Mouse (Mus musculus) E14TG2a.4 (cell line): ENCODE data around the gene Xpo6.

Source experiments
- H3K27me3 ChIP-seq: 2 replicates; pipeline ENCODE4 v1.6.1; 2014; ENCODE audit warnings: low read length, control low read depth; ENCODE audit not compliant: insufficient read depth
- H3K36me3 ChIP-seq: 2 replicates; pipeline ENCODE4 v1.6.1; 2014; ENCODE audit warnings: low read length, control low read depth; ENCODE audit not compliant: insufficient read depth
- H3K4me1 ChIP-seq: replicated peaks from 2 replicates; pipeline ENCODE4 v1.6.1; 2014; ENCODE audit warnings: low read depth, low read length, control low read depth
- H3K4me3 ChIP-seq: replicated peaks from 2 replicates; pipeline ENCODE4 v1.5.1; 2014; ENCODE audit warnings: mild to moderate bottlenecking, low read length
- H3K9me3 ChIP-seq: 2 replicates; pipeline ENCODE4 v1.6.1; 2014; ENCODE audit warnings: low read length, control low read depth
- CTCF ChIP-seq: conservative IDR thresholded peaks from 2 replicates; pipeline ENCODE4 v1.5.1; 2014; ENCODE audit warnings: low read length
- NANOG ChIP-seq: IDR thresholded peaks from 2 replicates; pipeline ENCODE4 v1.6.1; 2014; ENCODE audit warnings: borderline replicate concordance, low read length, mixed read lengths
- POU5F1 ChIP-seq: IDR thresholded peaks from 2 replicates; pipeline ENCODE4 v1.6.1; 2014; ENCODE audit warnings: low read length, borderline replicate concordance

The Xpo6 gene

DNA sequence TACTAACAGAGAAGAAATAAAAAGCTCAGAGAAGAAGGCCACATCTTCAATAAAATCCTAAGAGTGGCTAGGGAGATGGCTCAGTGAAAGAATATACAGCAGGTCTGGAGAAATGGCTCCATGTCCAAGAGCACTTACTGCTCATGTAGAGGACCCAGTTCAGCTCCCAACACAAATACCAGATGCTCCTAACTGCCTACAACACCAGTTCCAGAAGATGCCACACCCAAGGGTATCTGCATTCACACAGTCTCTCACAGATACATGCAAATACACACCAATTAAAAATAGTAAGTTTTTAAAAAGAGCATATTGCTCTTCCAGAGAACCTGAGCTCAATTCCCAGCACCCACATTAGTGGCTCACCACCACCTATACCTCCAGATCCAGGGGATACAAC, 33.7 kb downstream of the Xpo6 start:
- no peaks in the 10 kb centered on the region for H3K27me3 ChIP-seq
- H3K4me1 ChIP-seq: peaks cover 22% of the 10 kb centered on the region
- no peak overlapping the region for H3K4me3 ChIP-seq
- TF ChIP-seq POU5F1: no peak
- no peak for TF ChIP-seq CTCF
- no peak for TF ChIP-seq NANOG
- peaks cover 91% of the 10 kb centered on the region for H3K36me3 ChIP-seq
- no peaks in the 10 kb centered on the region for H3K9me3 ChIP-seq

DNA sequence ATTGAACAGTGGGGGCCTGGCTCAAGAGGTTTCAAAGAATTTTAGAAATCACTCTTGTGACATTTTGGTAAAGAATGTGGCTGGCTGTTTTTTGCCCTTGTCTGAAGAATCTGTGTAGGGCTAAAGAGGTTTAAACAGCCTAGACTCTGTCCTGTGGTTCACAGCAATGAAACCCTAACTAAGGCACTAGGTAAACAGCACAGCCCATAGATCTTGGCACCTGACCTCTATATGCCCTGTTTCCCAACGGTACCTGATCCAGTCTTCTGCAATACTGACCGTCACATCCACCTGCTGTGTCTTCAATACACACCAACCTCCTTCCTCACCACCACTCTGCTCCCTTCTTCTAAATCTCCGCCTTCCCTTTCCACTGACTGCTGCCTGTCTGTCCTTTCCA, 42.1 kb downstream of the Xpo6 start:
- Histone ChIP-seq H3K9me3 (no peaks in the 10 kb centered on the region), H3K4me1 (no peaks in the 10 kb centered on the region)
- TF ChIP-seq CTCF: no peak
- TF ChIP-seq NANOG: no peak
- TF ChIP-seq POU5F1: no peak

GRCm38 (mm10) chr7:126155746-126156145, 44.6 kb downstream of the Xpo6 start:
- H3K4me1 ChIP-seq: peaks cover 6% of the 10 kb centered on the region
- H3K4me3 ChIP-seq: no peak overlapping the region
- H3K9me3 ChIP-seq: no peaks in the 10 kb centered on the region
- TF ChIP-seq NANOG (no peak), POU5F1 (no peak), CTCF (no peak)
- peaks cover 94% of the 10 kb centered on the region for H3K36me3 ChIP-seq
- H3K27me3 ChIP-seq: no peaks in the 10 kb centered on the region

More for the DNA sequence above, 42.1 kb downstream of the Xpo6 start:
- no peak overlapping the region for H3K4me3 ChIP-seq
- no peaks in the 10 kb centered on the region for H3K27me3 ChIP-seq
- peaks cover 92% of the 10 kb centered on the region for H3K36me3 ChIP-seq

DNA sequence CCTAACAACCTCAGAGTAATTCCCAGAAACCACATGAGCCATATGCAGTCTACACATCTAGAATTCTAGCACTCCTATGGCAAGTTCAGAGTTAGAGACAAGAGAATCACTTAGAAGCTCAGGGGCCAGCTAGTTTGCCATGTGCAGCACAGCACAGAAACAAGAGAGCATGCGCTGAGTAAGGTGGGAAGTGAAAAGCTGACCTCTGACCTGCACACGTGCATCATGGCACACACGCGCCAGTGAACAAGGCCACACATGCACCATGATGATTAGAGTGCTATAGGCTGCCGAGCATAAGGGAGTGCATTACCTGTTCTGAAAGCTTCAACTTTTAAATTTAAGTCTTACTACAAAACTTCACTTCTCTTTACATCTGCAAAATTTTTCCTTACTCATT, 45.6 kb downstream of the Xpo6 start:
- Histone ChIP-seq H3K36me3 (peaks cover 94% of the 10 kb centered on the region), H3K9me3 (no peaks in the 10 kb centered on the region), H3K4me3 (no peak overlapping the region), H3K4me1 (peaks cover 12% of the 10 kb centered on the region), H3K27me3 (no peaks in the 10 kb centered on the region)
- TF ChIP-seq POU5F1: no peak

GRCm38 (mm10) chr7:126152324-126152723, 48.0 kb downstream of the Xpo6 start:
- peaks cover 24% of the 10 kb centered on the region for H3K4me1 ChIP-seq
- peaks cover 94% of the 10 kb centered on the region for H3K36me3 ChIP-seq
- no peaks in the 10 kb centered on the region for H3K9me3 ChIP-seq
- no peak for TF ChIP-seq CTCF
- TF ChIP-seq POU5F1: no peak
- TF ChIP-seq NANOG: no peak
- no peak overlapping the region for H3K4me3 ChIP-seq
- no peaks in the 10 kb centered on the region for H3K27me3 ChIP-seq

GRCm38 (mm10) chr7:126146156-126146555, 54.1 kb downstream of the Xpo6 start:
- TF ChIP-seq NANOG: no peak
- peaks cover 96% of the 10 kb centered on the region for H3K36me3 ChIP-seq
- no peaks in the 10 kb centered on the region for H3K27me3 ChIP-seq
- no peak overlapping the region for H3K4me3 ChIP-seq
- peaks cover 38% of the 10 kb centered on the region for H3K4me1 ChIP-seq
- no peaks in the 10 kb centered on the region for H3K9me3 ChIP-seq

GRCm38 (mm10) chr7:126144364-126144763, 55.9 kb downstream of the Xpo6 start:
- H3K4me1 ChIP-seq: peaks cover 28% of the 10 kb centered on the region
- peaks cover 96% of the 10 kb centered on the region for H3K36me3 ChIP-seq
- H3K27me3 ChIP-seq: no peaks in the 10 kb centered on the region
- TF ChIP-seq POU5F1 (no peak), NANOG (no peak), CTCF (no peak)
- H3K9me3 ChIP-seq: no peaks in the 10 kb centered on the region
- H3K4me3 ChIP-seq: no peak overlapping the region

- Histone ChIP-seq H3K9me3 (no peaks in the 10 kb centered on the region), H3K36me3 (peaks cover 89% of the 10 kb centered on the region), H3K27me3 (no peaks in the 10 kb centered on the region), H3K4me3 (no peak overlapping the region), H3K4me1 (no peaks in the 10 kb centered on the region; the same call in 1 of the 2 replicates)
- TF ChIP-seq POU5F1 (no peak), CTCF (no peak), NANOG (no peak)
Measured at GRCm38 (mm10) chr7:126137850-126138249, 62.5 kb downstream of the Xpo6 start.

DNA sequence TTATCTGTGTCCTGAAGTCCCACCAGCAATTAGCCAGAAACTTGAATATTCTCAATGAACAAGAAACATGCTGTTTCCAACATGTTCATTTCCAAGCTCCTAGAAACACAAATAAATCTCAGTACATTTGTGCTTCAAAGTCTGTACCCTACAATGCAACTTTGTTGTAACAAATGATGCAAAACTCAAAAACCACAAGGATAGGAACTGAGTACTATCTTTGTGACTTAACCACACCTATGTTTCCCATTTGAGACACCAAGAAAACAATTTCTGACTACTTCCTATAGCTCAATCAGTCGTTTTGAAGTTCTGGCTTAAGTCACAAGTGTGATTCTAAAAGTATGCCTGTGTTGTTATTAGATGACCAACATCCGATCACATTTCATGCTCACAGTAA, 64.9 kb downstream of the Xpo6 start:
- Histone ChIP-seq H3K4me3 (no peak overlapping the region), H3K9me3 (no peaks in the 10 kb centered on the region), H3K4me1 (no peaks in the 10 kb centered on the region; the same call in 1 of the 2 replicates), H3K36me3 (peaks cover 91% of the 10 kb centered on the region), H3K27me3 (no peaks in the 10 kb centered on the region)
- TF ChIP-seq POU5F1: no peak
- TF ChIP-seq CTCF: no peak
- TF ChIP-seq NANOG: no peak
